Mouse (Mus musculus) liver, embryonic 14.5 days (tissue): ENCODE results near the gene Pck2. TPM values are rescaled to one million over a fixed set of nuclear protein-coding genes. Genes with fewer than 3 reads are reported as not detected.
A peak's percentile ranks its signal among the peaks of the same experiment; 100 is the strongest.

Experiments used
- ATAC-seq: fragments of 200-750 bp; cut with Nextera tagmentation; 2 replicates; pipeline ENCODE4 v1.8.0; 2017; ENCODE audit warnings: moderate number of reproducible peaks, mild to moderate bottlenecking, moderate library complexity; ENCODE audit not compliant: insufficient read depth
- DNase-seq, 3 experiments: peaks; one replicate each; pipeline ENCODE4 v3.0.0-alpha.2; 2012 to 2013; ENCODE audit warnings: low read depth in 3 of 3, low spot score in 3 of 3
- H3K27ac ChIP-seq: fragments of 300-500 bp; sonication (generic); 2 replicates; pipeline ENCODE4 v1.5.1; 2014; ENCODE audit warnings: moderate library complexity, mild to moderate bottlenecking, control low read depth, inconsistent platforms
- H3K27me3 ChIP-seq: fragments of 300-500 bp; sonication (generic); 2 replicates; pipeline ENCODE4 v1.6.1; 2014; ENCODE audit warnings: mild to moderate bottlenecking, low read length, moderate library complexity; ENCODE audit not compliant: control insufficient read depth, insufficient read depth
- H3K36me3 ChIP-seq: fragments of 300-500 bp; sonication (generic); replicated peaks from 2 replicates; pipeline ENCODE4 v1.6.1; 2014; ENCODE audit warnings: low read depth; ENCODE audit not compliant: control insufficient read depth, insufficient read depth
- H3K4me1 ChIP-seq, 2 experiments: fragments of 200-500 bp in 1 of 2; fragments of 300-500 bp in 1 of 2; sonication (generic) in 1 of 2; replicated peaks; 2 replicates each; pipeline ENCODE4 v1.6.1; 2012 to 2014; ENCODE audit warnings: antibody characterized with exemption in 1 of 2, inconsistent platforms in 1 of 2, low read length in 1 of 2; ENCODE audit not compliant: control insufficient read depth in 2 of 2, insufficient read depth in 2 of 2
- H3K4me2 ChIP-seq: fragments of 300-500 bp; sonication (generic); 2 replicates; pipeline ENCODE4 v1.6.1; 2014; ENCODE audit warnings: low read depth, mild to moderate bottlenecking, control low read depth, moderate library complexity
- H3K4me3 ChIP-seq, 2 experiments: fragments of 200-500 bp in 1 of 2; fragments of 300-500 bp in 1 of 2; sonication (generic) in 1 of 2; 2 replicates each; pipeline ENCODE4 v1.5.1; 2012 to 2014; ENCODE audit warnings: low read depth in 2 of 2, low read length in 2 of 2, mild to moderate bottlenecking in 2 of 2, control low read depth in 1 of 2, inconsistent platforms in 1 of 2, moderate library complexity in 1 of 2; ENCODE audit not compliant: insufficient read depth in 1 of 2
- H3K9ac ChIP-seq: fragments of 300-500 bp; sonication (generic); replicated peaks from 2 replicates; pipeline ENCODE4 v1.6.1; 2014; ENCODE audit warnings: mild to moderate bottlenecking, control low read depth, moderate library complexity
- H3K9me3 ChIP-seq: fragments of 300-500 bp; sonication (generic); 2 replicates; pipeline ENCODE4 v1.6.1; 2016; ENCODE audit warnings: low read length, mixed read lengths; ENCODE audit not compliant: control insufficient read depth
- CTCF ChIP-seq: IDR thresholded peaks from 2 replicates; pipeline ENCODE4 v1.5.1; 2016; ENCODE audit warnings: antibody characterized with exemption, low read depth, control low read depth
- EP300 ChIP-seq: IDR thresholded peaks from 2 replicates; pipeline ENCODE4 v1.6.1; 2016; ENCODE audit warnings: antibody characterized with exemption, low read depth
- WGBS: fragments of 180-500 bp; shearing (Covaris S2); extraction: QIAGEN DNeasy Blood & Tissue Kit; methylation state at CpG from one replicate; pipeline ENCODE4 v1.1.7; 2014; ENCODE audit not compliant: insufficient replicate concordance; 5-methylcytosine and 5-hydroxymethylcytosine counted together
- polyA plus RNA-seq, 2 experiments: library from polyadenylated mRNA; depleted of rRNA in 1 of 2; stranded (reverse) in 1 of 2; unstranded in 1 of 2; fragments of >200 nt; fragmentation: Nextera tagmentation in 1 of 2; extraction: Ambion mirVana in 1 of 2; gene quantifications; 2 replicates each; pipeline versions ENCODE4 v1.2.1 to v1.2.3; 2012 to 2014

The Pck2 gene
- polyA plus RNA-seq (2012; rRNA removed) (19.6 and 21.9 TPM in 2 replicates), polyA plus RNA-seq (2014; fragmentation: Nextera tagmentation; extraction: Ambion mirVana) (15.6 and 20.6 TPM in 2 replicates)

GRCm38 (mm10) chr14:55540067-55540786 lies at the start of gene Pck2:
Gene Pck2 (plus strand): TSS chr14:55540266.
- under 1% methylated on average over 32 of the region's 32 CpGs for WGBS
- H3K27ac ChIP-seq, result peak within 1 kb of the TSS; percentile 86
- peak within 1 kb of the TSS; percentile 73 for H3K4me2 ChIP-seq
- DNase-seq, result peak; percentile 92 to 94 (median 93)
- no peaks in the 10 kb centered on the region for H3K27me3 ChIP-seq
- peak within 1 kb of the TSS; percentile 66 to 79 for H3K4me3 ChIP-seq
- ATAC-seq, result peak; percentile 96
- peak within 1 kb of the TSS; percentile 88 for H3K9ac ChIP-seq
- peaks cover 13% of the 10 kb centered on the region for H3K36me3 ChIP-seq
- H3K9me3 ChIP-seq, result no peaks in the 10 kb centered on the region
- no peak for TF ChIP-seq CTCF
- TF ChIP-seq EP300, result no peak; the same call in 1 of the 2 replicates
- H3K4me1 ChIP-seq, result peaks cover 20 to 30% of the 10 kb centered on the region in 2 experiments

GRCm38 (mm10) chr14:55490361-55491201 lies 49.5 kb upstream of the Pck2 start, which contains the start of gene Carmil3:
Gene Carmil3 (plus strand): TSS chr14:55490651.
- H3K4me1 ChIP-seq, result peaks cover 6 to 12% of the 10 kb centered on the region in 2 experiments; a peak in 3 of 4 replicates
- TF ChIP-seq EP300, result no peak
- no peak for TF ChIP-seq CTCF
- H3K4me3 ChIP-seq, result peak within 1 kb of the TSS; percentile 65 to 73
- WGBS, result under 1% methylated on average over 63 of the region's 68 CpGs
- peak; percentile 70 for ATAC-seq
- H3K27me3 ChIP-seq, result no peaks in the 10 kb centered on the region; the same call in 1 of the 2 replicates
- H3K36me3 ChIP-seq, result peaks cover 4% of the 10 kb centered on the region; the same call in 1 of the 2 replicates
- H3K4me2 ChIP-seq, result peak within 1 kb of the TSS; percentile 99
- no peaks in the 10 kb centered on the region for H3K9me3 ChIP-seq
- DNase-seq, result no peak
- peak within 1 kb of the TSS; percentile 57 for H3K9ac ChIP-seq
- H3K27ac ChIP-seq, result no peak within 1 kb of the TSS

GRCm38 (mm10) chr14:55491291-55491833 lies 48.7 kb upstream of the Pck2 start:
- WGBS, result under 1% methylated on average over 30 of the region's 30 CpGs
- peak; percentile 92 for ATAC-seq

GRCm38 (mm10) chr14:55492103-55492502 lies 48.0 kb upstream of the Pck2 start:
- no peak overlapping the region for H3K27ac ChIP-seq
- H3K9ac ChIP-seq, result no peak overlapping the region
- DNase-seq (no peak), ATAC-seq (no peak)
- no peaks in the 10 kb centered on the region for H3K36me3 ChIP-seq
- no peaks in the 10 kb centered on the region; the same call in 1 of the 2 replicates for H3K27me3 ChIP-seq
- WGBS, result 31% methylated on average over 3 of the region's 3 CpGs
- TF ChIP-seq CTCF, result no peak
- no peak for TF ChIP-seq EP300
- peak overlapping the region; percentile 99 for H3K4me2 ChIP-seq
- peak overlapping the region in 1 of 2 experiments; percentile 65; a peak in 1 of 4 replicates for H3K4me3 ChIP-seq
- peaks cover 6 to 12% of the 10 kb centered on the region in 2 experiments; a peak in 3 of 4 replicates for H3K4me1 ChIP-seq
- no peaks in the 10 kb centered on the region for H3K9me3 ChIP-seq

More at GRCm38 (mm10) chr14:55491291-55491833, 48.7 kb upstream of the Pck2 start:
- no peaks in the 10 kb centered on the region; the same call in 1 of the 2 replicates for H3K27me3 ChIP-seq
- no peaks in the 10 kb centered on the region for H3K9me3 ChIP-seq
- H3K9ac ChIP-seq, result peak overlapping the region; percentile 57
- H3K27ac ChIP-seq, result no peak overlapping the region
- H3K4me3 ChIP-seq, result peak overlapping the region; percentile 65 to 73
- DNase-seq, result peak; percentile 68 to 74 (median 72)
- peaks cover under 1% of the 10 kb centered on the region; the same call in 1 of the 2 replicates for H3K36me3 ChIP-seq
- H3K4me1 ChIP-seq, result peaks cover 6 to 12% of the 10 kb centered on the region in 2 experiments; a peak in 3 of 4 replicates
- TF ChIP-seq CTCF, result 0 out of 2 replicates have a peak, but pooled peaks have one; percentile 19
- TF ChIP-seq EP300, result no peak
- H3K4me2 ChIP-seq, result peak overlapping the region; percentile 99
